Mouse (Mus musculus) monocyte, adult 2 months (primary cell): Measurements from ENCODE around the gene Efcab6.

ENCODE experiments used
- DNase-seq, 2 experiments: peaks; one replicate each; pipeline ENCODE4 v3.0.0; 2022; ENCODE audit warnings: low spot score in 2 of 2, low read depth in 1 of 2

Efcab6 gene

DNA sequence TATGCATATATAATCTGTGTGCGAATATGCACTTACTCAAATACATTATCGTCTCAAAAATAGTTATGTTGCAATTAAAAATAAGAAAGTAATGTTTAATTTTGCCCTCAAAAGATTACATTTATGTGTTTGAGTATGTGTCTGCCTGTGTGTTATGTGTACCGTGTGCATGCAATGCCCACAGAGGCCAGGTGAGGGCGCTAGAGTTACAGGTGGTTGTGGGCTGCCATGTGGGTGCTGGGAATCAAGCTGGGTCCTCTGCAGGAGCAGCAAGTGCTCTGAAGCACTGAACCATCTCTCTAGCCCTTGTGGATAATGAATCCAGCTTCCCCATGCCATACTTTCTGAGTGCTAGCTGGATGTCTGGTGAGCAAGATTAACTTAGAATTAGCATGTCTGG lies 522 bp upstream of the Efcab6 start:
- DNase-seq, result no peak

GRCm38 (mm10) chr15:84058841-84059240 lies 6.3 kb downstream of the Efcab6 start:
- no peak for DNase-seq

- DNase-seq, result no peak
Measured at GRCm38 (mm10) chr15:84056083-84056482, 9.1 kb downstream of the Efcab6 start.

- no peak for DNase-seq
Measured at GRCm38 (mm10) chr15:84053859-84054258, 11.3 kb downstream of the Efcab6 start.

DNA sequence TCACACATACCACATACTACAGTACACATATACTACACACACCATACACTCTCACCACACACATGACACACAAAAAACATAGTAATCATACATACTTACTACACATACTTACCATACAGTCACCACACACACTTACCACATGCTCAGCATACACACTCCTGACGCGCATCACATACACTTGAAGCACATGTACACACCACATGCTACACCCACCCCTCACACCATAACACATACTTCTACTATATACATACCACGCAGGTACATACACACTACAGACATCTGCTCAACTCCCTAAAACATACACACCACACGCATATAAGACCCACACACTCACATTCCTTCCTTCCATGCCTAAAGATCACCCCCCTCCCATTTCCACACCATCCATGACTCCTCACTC lies 11.9 kb downstream of the Efcab6 start:
- no peak for DNase-seq

- DNase-seq, result no peak
Measured at GRCm38 (mm10) chr15:84052390-84052789, 12.8 kb downstream of the Efcab6 start.

DNA sequence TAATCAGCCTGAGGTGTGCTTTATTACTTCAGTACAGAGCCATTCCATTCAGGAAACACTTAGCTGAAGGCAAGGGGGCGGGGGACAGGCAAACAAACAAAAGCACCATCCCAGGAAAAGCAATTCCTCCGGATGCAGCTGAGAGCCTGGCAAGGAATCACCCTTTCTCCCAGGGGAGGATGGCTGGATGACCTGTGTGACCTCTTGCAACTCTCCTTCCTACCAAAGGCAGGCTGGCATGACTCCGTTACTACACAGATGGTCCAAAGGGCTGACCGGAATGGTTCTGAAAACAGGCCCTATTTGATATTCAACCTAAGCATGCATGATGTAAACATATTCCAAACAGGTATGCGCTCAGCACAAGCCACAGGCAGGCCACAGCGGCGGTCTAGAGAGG lies 15.6 kb downstream of the Efcab6 start:
- DNase-seq, result no peak

GRCm38 (mm10) chr15:84045562-84045961 lies 19.6 kb downstream of the Efcab6 start:
- no peak for DNase-seq

DNA sequence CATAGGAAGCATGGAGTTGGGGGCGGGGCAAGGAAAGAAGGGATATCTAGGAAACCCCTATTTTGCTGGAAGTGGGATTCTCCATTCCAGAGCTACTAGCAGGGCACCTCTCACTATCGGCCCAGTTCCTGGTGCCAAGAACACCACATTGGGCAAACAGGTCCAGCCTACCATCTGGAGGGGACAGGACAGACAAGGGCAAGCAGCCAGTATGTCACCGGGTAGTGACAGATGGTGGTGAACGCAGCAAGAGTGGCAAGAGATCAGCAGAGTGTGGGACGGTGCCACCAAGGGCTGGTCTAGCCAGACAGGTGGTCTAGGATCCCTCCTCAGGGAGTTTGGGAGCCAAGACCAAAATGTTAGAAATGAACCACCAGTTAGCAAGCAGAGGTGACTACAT lies 28.1 kb downstream of the Efcab6 start:
- DNase-seq, result no peak

DNA sequence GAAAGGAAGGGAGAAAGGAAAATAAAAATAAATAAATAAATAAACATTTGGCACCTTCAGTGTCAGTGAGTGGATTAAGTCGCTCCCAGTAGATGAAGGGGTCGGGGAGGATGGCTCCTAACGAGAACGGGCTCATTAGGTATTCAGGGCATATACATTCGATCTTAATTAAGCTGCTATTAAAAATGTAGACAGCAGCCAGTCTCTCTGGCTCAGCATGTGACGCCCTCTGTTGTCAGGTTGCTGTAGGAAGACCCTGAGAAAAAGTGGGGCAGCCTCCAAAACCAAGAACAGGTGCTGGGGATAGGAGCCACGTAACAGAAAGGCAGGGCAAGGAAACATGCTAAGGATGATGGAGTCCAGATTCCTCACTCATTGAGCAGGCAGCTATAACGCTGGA lies 39.5 kb downstream of the Efcab6 start:
- no peak for DNase-seq

- DNase-seq, result no peak
Measured at GRCm38 (mm10) chr15:84024851-84025250, 40.3 kb downstream of the Efcab6 start.

DNA sequence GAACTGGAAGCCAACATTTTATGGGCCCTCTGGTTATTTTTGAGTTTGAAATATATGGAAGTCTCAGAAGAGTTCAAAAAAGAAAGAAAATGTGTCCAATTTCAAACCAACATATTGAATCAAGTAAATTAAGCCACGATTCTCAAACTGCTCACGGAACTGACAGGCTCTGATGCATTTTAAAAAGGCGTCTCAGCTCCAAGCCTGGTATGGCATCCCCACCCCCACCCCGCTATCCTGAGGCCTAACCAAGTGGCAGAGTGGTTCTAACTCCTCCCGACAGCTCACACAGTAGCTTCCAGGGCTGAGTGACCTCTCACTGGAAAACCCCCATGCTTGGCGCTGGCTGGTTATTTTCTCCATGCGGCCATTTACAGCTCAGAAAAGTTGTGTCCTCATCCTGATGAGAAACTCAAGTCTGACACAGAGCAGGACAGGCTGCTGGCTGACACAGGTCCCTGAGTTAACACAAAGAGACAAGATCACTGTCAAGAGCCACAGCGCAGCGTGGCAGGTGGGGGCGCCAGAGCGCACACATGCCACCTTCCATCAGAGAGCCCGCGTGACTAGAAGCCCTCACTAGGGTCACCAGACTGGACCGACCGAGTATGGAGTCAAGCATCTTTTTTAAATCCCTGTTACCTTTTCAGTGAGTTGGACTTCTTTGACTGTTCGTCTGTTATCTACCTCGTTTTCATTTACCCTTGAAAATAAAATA lies 55.7 kb downstream of the Efcab6 start:
- DNase-seq, result no peak

- DNase-seq, result no peak
Measured at GRCm38 (mm10) chr15:84004306-84004705, 60.9 kb downstream of the Efcab6 start.

GRCm38 (mm10) chr15:83999071-83999470 lies 66.1 kb downstream of the Efcab6 start:
- DNase-seq, result no peak

GRCm38 (mm10) chr15:83998586-83998985 lies 66.6 kb downstream of the Efcab6 start:
- no peak for DNase-seq

DNA sequence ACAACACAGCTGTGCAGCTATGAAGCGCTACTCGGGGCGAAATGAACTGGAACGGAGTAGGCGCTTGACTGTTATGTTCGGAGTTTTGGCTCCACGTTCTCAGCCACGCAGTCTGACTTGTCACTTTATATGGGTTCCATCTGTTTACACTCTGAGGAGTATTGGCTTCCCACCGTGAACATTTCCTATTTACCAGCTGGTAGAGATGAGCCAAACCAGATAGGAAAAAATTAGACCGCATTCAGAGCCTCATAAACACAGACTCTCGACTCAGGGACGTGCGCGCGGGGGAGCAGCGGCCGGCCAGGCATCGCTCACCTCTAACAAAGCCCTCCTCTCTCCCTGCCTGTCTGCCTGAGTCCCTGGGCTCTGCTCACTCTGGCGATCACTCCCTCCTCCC lies 67.1 kb downstream of the Efcab6 start:
- no peak for DNase-seq

DNA sequence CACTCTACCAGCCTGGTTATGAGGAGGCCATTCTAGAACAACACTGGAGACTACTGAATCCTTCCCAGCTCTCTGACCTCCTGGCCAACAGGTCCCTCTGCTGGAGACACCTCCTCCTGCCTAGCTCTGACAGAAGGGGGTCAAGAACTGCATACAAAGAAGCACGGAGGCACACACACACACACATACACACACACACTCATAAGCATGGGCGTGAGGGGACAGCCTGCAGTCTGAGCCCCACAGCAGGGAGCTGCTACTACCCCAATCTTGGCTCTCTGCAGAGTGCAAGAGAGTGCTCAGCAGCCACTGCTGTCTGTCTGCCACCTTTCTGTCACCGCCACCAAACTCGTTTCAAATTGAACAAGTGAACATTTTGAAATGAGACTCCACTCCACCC lies 67.6 kb downstream of the Efcab6 start:
- no peak for DNase-seq

- DNase-seq, result no peak
Measured at GRCm38 (mm10) chr15:83996864-83997263, 68.3 kb downstream of the Efcab6 start.

DNA sequence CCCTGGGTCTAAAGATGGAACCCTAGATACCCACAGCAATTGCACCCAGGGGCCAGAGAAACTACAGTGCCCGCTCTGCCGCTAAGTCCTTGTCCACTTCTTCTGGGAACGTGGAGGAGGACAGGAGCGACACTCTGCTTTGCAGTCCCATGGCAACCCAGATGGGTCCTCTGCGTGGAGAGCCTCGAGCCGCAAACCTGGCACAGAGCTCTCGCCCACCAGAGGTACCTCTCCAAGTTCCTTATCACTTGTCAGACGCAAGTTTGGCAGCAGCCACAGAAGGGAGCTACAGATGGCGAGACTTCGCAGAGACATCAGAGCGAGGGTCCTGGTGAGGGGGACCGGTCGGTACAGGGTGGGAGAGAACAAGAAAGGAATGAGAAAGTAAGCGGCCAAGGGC lies 73.0 kb downstream of the Efcab6 start:
- no peak for DNase-seq

DNA sequence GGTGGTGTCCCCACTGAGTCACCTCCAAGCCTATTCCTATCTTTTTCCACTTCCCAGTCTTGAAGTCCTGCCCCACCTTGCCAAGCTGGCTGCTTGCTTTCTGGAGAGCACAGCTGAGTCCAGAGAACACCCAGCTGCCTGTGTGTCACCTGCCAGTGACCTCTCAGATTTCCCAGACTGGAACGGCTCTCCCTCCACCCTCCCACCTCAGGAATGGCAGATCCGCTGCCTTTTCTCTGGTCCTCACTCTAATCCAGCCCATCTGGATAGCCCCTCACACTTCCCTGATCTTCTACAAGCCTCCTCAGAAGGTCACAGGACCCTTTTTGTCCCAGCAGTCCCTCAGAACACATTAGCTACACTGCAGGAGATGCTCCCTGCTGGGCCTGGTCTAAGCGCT lies 73.7 kb downstream of the Efcab6 start:
- no peak for DNase-seq

DNA sequence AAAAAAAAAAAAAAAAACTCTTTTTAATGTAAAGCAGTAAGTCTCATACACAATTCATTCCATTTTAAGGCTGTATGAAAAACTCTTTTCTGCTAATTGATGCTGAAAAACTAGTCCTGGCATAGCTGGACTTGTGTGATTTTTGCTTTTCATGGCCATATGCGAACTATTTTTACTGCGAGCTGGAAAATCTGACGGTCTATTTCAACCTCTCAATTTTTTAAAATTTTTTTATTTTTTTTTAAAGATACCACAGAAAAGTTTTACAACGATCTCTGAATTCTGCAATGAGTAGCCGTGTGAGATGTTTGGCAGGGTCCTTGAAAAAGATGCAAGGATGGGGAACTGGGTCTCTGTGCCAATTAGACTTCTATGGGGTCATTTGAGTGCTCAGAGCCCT lies 75.9 kb downstream of the Efcab6 start:
- DNase-seq, result no peak

DNA sequence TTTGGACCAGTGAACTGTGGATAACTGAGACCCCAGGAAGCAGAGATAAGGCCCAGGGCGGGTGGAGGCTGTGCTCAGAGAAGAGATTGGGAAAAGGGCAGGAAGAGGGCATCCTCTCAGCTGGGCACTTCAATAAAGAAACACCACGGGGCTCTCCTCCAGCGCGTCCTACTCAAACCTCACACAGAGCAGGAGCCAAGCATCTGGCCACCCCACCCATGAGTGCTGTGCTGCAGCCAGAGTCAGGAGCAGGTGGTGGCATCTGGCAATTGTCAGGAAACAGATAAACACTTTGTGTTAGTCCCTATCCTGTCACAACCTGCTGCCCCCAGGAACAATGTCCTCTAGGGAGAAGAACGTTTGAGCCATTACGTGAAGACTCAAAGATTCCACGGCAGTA lies 77.1 kb downstream of the Efcab6 start:
- no peak for DNase-seq

DNA sequence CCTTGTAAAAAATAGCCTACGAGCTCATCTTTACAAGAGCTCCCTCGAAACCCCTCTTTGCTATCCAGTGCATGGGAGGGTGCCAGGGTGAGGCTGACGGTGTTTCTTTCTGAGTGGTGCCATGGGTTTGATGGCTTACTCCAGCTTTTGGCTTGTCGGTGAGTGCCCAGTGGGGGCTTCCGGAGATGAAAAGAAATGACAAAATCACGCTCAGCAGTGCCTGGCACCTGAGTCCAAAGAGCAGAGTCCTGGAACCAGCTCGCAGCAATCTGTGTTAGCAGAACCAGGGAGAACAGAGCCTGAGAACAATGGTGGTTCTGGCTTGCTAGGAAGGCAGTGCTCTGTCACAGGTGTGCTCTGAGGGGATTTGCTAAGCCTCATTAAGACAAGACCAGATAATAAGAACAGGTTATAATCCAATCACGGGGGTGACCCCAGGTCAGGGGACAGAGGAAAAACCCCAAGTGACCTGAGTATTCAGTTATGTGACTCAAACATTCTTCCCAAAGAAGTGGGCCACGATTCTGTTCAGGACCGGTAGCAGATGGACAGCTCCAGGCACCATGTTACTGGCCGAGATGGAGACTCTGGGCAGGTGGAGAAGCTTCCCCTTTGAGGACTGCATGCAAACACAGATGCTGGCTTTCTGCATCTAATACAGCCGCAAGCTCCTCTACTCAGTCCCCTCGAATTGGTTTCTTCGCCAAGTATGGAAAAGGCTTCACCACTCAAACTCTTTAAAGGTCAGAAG lies 82.8 kb downstream of the Efcab6 start:
- DNase-seq, result no peak
